Mouse (Mus musculus): Measurements from ENCODE around the gene Ube2h. TPM values are rescaled to one million over a fixed set of nuclear protein-coding genes. Genes with fewer than 3 reads are reported as not detected.

Ube2h gene
- 64.0 TPM for polyA plus RNA-seq (2014; fragmentation: Illumina TruSeq; extraction: RNeasy Lipid Tissue Mini Kit (QIAGEN cat#74804); ENCODE audit: low read depth, low replicate concordance)

DNA sequence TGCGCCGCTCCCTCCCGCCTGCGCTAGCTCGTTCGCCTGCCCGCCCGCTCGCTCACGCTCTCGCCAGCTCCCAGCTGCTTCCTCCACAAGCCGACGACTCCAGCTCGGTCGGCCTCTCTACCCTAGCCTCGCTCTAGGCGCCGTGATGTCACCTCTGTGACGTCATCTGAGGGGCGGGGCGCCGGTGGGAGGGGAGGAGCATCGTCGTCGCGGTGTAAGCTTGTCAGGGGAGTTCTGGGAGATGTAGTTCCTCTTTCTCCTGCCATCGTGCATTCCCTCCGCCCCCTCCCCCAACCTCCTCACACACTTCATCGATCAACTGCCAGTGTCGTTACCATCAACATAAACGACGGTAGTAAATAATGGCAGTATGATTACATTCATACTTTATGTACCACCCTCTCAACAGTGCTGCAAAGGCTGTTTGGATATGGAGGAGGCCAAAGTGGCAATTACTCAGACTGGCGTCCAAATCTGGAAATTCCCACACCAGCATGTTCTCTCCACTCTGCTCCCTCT lies at the start of gene Ube2h:
Ube2h (minus strand) TSS at position 141 of the 519 bp plus-strand sequence.

Other genes with a start within 250 kb of the Ube2h start
- gene Zc3hc1, start 86.5 kb upstream of the Ube2h start, polyA plus RNA-seq (2014; fragmentation: Illumina TruSeq; extraction: RNeasy Lipid Tissue Mini Kit (QIAGEN cat#74804); ENCODE audit: low read depth, low replicate concordance), result 5.7 TPM
- gene Klhdc10, start 97.3 kb upstream of the Ube2h start, polyA plus RNA-seq (2014; fragmentation: Illumina TruSeq; extraction: RNeasy Lipid Tissue Mini Kit (QIAGEN cat#74804); ENCODE audit: low read depth, low replicate concordance), result 50.1 TPM
- 85.2 TPM for gene Tmem209, start 205.2 kb upstream of the Ube2h start, polyA plus RNA-seq (2014; fragmentation: Illumina TruSeq; extraction: RNeasy Lipid Tissue Mini Kit (QIAGEN cat#74804); ENCODE audit: low read depth, low replicate concordance)
- 491 TPM for gene Ssmem1, start 205.3 kb upstream of the Ube2h start, polyA plus RNA-seq (2014; fragmentation: Illumina TruSeq; extraction: RNeasy Lipid Tissue Mini Kit (QIAGEN cat#74804); ENCODE audit: low read depth, low replicate concordance)
- gene Cpa2, start 237.0 kb upstream of the Ube2h start, polyA plus RNA-seq (2014; fragmentation: Illumina TruSeq; extraction: RNeasy Lipid Tissue Mini Kit (QIAGEN cat#74804); ENCODE audit: low read depth, low replicate concordance), result 2.3 TPM